Mouse (Mus musculus) brain, embryonic 14.5 days (tissue): Measurements from ENCODE around the gene Crcp. TPM values are rescaled to one million over a fixed set of nuclear protein-coding genes. Genes with fewer than 3 reads are reported as not detected.
A peak's percentile ranks its signal among the peaks of the same experiment; 100 is the strongest.

Source experiments
- DNase-seq: peaks from one replicate; pipeline ENCODE4 v3.0.0-alpha.2; 2011; ENCODE audit warnings: low read depth
- CTCF ChIP-seq: fragments of 200-500 bp; IDR thresholded peaks from 2 replicates; pipeline ENCODE4 v1.5.1; 2012; ENCODE audit warnings: inconsistent platforms, mild to moderate bottlenecking, moderate library complexity, borderline replicate concordance; ENCODE audit not compliant: insufficient read depth, insufficient read length; ENCODE audit errors: extremely low read depth
- POLR2A ChIP-seq: fragments of 200-500 bp; IDR thresholded peaks from 2 replicates; pipeline ENCODE4 v1.6.1; 2012; ENCODE audit warnings: mild to moderate bottlenecking, inconsistent platforms, borderline replicate concordance; ENCODE audit not compliant: poor library complexity, insufficient read depth, insufficient read length, severe bottlenecking; ENCODE audit errors: extremely low read depth
- polyA plus RNA-seq: library from polyadenylated mRNA; depleted of rRNA; stranded (reverse); fragments of >200 nt; gene quantifications from 2 replicates; pipeline ENCODE4 v1.2.3, GENCODE M21; 2012

The Crcp gene
- polyA plus RNA-seq, 1 experiment, result 51.0 TPM

DNA sequence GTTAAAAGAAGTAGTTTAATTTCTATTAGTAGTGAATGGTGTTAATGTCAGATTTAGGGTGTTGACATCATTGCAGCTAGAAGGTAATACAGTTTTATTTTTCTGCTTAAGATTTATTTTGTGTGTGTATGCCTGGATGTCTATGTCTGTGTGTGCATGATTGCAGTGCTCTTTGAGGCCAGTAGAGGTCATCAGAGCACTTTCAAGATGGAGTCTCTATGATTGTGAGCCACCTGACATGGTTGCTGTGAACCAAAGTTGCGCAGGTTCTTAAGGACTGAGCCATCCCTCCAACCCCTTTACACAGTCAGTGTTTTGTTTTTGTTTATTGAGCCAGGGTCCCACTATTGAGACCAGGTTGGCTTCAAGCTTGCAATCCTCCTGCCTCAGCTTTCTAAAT is 36.5 kb downstream of the Crcp start:
- TF ChIP-seq CTCF, result peak; percentile 36; the same call in 1 of the 2 replicates
- TF ChIP-seq POLR2A, result no peak
- DNase-seq, result no peak

DNA sequence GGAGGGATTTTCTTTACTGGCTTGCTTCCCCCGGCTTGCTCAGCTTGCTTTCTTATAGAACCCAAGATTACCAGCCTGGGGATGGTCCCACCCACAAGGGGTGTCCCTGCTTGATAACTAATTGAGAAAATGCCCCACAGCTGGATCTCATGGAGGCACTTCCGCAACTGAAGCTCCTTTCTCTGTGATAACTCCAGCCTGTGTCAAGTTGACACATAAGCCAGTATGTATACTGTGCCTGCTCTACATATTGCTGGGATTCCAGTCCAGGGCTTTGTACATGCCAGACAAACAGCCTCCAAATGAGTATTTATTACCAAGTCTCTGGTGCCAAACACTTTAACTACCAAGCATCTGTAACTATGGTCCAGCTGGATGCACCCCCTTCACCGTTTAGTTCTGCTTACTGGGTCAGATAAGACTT is 38.8 kb downstream of the Crcp start:
- no peak for DNase-seq
- TF ChIP-seq CTCF, result no peak
- TF ChIP-seq POLR2A, result no peak

DNA sequence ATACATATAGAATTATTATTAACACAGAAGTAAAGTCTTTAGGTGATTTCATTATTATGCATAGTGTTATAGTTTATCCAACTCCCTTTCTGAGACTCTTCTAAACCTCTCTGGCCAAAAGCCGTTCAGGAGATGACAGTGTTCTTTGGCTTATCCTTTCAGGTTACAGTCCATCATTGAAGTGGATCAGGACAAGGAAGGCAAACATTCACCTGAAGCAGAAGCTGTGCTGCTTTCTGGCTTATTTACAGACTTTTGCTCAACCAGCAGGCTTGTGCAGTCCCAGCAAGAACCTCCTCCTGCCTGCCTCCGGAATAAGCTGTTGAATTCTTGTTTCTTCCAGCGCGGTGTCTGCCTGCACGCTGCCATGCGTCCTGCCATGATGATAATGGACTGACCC is 43.9 kb downstream of the Crcp start, which contains the start of gene Tpst1:
Gene Tpst1, plus strand, starts transcription at position 301 of the 400 bp plus-strand sequence.
- no peak for DNase-seq
- TF ChIP-seq POLR2A, result no peak
- TF ChIP-seq CTCF, result no peak

DNA sequence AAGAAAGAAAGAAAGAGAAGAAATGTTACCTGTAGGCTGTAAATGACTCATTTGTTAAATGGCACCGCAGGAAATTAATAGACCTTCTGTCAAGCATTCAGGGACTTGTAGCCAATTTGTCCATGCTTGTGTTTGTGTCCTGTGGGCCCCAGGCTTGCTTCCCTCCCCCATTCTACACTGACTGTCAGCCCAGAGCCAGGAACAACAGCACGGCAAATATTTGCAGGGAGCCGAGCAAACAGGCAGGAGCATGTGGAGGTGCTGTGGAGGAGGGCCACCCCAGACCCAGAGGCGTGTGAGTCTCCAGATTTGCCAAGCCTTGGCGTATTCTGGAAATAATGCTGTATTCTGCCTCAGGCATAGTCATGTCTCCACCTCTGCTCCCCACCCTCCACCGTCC is 45.4 kb downstream of the Crcp start:
- DNase-seq, result no peak
- TF ChIP-seq CTCF, result no peak
- no peak for TF ChIP-seq POLR2A

DNA sequence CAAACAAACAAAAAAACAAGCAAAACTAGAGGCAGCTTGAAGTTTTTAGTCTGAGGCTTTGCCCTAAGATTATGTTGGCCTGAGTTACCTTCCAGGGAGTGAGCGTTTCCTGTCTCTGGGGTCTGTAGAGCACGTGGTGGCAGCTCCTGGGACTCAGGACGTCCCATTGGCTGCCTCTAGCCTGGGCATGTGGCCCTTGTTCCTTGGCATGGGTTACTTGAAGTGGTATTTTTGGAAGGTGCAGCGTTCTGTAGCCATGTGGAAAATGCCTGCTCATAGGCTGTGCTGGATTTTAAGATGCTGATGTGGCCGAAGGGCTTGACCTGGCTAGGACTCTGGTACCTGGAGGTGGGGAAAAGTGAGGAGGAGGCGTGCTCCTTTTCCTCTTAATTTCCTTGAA is 47.3 kb downstream of the Crcp start:
- DNase-seq, result no peak
- TF ChIP-seq CTCF, result no peak

DNA sequence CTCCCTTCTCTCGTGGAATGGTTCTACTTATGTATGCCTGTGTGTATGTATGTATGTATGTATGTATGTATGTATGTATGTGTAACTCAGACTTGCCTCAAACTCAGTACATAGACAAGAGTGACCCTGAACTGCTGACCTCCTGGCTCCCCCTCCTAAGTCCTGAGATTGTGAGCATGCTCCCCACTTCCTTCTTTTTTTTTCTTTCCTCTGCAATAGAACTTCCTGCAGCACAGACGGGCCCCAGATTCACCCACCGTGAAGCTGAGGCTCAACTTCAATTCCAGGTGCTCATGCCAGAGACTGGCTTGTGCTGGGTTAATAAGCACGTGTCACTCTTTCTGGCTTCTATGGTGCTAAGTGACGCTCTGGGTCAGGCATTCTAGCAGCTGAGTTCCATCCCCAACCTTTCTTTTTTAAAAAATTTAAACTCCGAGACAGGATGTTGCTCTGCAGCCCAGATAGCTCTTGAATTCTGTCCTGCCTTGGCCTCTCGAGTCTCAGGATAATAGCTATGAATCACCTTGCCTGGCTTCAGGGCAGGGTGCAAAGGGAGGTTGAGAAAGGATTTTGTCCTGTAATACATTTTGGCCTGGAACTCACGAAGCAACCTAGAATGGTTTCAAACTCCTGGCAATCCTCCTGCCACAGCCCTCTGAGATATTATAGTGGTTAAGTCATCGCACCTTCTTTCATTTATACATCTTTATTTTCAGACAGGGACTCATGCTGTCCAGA is 49.2 kb downstream of the Crcp start:
- no peak for DNase-seq
- TF ChIP-seq CTCF, result no peak

DNA sequence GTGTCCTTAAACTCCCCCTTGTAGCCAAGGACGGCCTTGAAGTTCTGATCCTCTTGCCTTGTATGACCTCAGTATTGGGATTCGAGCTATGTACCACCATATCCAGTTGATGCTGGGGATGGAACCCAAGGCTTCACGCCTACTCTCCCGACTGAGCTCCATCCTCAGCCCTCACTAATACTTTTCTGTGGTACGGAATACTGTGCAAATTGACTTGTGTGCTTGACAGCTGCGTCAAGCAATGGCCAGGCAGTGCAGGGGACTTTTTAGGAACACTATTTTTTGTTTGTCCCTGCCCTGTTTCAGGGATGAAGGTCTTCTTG is 49.7 kb downstream of the Crcp start:
- no peak for DNase-seq
- no peak for TF ChIP-seq CTCF
- TF ChIP-seq POLR2A, result no peak

DNA sequence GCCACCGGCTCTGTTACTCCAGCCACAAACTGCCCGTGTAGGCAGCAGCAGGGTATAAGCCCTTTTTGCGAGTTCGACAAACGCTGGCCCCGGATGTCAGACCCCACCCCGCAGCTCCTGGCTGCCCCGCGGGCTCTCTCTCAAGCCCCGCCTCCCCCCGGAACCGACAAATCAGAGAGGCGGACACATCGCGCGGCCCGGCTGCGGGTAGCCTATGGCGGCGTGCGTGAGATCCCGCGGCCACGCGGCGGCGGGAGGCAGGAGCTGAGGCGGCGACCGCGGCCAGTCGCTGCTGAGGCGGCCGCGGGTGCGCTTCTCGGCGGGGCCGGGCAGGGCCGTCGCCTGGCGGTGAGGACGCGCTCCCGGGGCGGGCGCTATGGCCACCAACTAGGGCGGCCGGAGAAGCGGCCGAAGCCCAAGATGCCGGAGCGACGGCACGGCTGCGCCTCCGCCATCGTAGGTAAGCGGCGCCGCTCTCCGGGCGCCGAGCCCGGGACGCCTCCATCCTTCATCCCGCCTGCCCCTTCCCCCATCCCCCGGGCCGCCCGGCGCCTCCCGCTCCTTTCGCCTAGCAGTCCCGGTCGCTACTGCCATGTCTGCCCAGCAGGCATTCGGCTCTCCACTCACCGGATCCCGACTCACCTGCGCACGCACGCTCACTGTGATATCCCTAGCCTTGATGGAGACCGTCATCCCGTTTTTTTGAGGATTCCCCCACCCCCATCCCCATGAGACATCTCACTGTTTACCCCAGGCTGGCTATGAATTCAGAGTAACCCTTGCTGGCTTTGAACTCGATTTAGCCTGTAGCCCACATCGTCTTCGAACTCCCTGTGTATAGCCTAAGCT is 50.3 kb downstream of the Crcp start:
- TF ChIP-seq CTCF (no peak), POLR2A (peak; percentile 100)
- DNase-seq, result peak; percentile 96

DNA sequence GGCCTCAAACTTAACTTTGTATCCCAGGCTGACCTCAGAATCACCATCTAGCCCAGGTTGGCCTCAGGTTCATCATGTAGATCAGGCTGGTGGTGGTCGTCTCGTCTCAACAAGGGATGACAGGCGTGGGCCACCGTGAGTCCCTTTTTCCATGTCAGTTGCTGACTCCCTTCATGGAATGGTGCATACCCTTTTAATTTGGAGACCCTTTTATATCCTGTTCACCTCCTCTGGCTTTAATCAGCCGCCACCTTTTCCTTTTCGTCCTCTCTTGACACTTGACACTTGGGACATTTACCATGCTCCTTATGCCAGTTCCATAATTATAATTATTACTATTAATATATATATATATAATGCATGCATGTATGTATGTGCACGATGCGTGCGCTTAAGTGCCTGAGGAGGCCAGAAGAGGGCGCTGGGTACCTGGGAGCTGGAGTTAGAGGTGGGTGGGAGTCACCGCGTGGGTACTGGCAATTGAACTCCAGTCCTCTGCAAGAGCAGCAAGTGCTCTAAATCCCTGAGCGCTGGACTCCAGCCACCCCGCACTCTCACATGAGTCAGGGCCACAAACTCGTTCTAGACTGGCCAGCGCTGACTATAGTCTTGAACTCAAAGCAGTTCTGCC is 51.1 kb downstream of the Crcp start:
- TF ChIP-seq CTCF (0 out of 2 replicates have a peak, but pooled peaks have one; percentile 20), POLR2A (no peak)

DNA sequence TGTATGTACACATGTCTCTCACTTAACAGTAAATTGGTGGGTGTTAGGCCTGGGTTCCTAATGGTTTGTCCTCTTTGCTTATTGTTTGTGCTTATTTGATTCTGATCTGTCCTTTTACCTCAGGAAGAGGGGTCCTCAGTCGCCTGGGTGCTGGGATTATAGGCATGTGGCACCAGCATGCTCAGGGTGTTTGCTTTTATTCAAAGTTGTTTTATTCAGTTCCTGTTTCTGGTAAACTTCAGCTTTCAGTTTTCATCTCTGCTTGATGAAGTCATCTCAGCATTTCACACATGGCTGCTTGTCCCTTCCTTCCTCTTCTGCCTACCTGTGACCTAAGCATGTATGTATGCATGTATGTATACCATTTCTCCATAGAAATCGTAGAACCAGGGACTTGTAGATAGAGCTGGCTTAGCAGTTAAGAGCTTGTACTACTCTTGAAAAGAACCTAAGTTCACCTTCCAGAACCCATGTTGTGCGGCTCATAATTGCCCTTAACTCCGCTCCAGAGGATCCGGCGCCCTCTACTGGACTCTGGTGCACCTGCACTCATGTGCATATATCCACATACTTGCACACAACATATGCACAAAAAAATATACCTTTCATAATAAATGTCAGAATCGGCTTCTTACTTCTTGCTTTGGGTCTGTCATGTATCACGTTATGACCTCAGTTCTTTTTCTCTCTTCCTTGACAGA is 52.2 kb downstream of the Crcp start:
- DNase-seq, result no peak
- TF ChIP-seq POLR2A (no peak), CTCF (peak; percentile 43; the same call in 1 of the 2 replicates)

More for the DNA sequence above, 51.1 kb downstream of the Crcp start:
- DNase-seq, result peak; percentile 26

DNA sequence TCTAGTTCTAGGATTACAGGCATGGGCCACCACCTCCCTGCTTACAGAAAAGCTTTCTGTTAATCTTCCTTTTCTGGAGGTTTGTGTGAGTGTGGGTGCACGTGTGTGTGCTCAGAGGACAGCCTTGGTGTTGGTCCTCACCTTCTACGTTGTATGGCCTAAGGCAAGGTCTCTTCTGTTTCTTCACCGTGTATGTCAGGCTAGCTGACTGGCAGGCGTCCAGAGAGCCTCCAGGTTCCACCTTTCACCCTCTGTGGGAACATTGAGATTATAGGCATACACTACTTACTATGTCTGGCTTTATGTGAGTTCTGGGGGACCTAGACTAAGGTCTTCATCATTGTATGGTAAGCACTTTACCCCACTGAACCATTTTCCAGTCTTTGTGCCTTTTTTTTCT is 53.3 kb downstream of the Crcp start:
- DNase-seq, result no peak
- TF ChIP-seq POLR2A (no peak), CTCF (no peak)
